Mouse (Mus musculus): ENCODE data around the gene Fam57b. TPM values are rescaled to one million over a fixed set of nuclear protein-coding genes. Genes with fewer than 3 reads are reported as not detected.

Gene Fam57b
- total RNA-seq, 1 experiment: 1.9 TPM

- Histone ChIP-seq H3K27ac (ENCODE audit: insufficient read depth, low read depth, low read length, poor library complexity, severe bottlenecking) (no peak overlapping the region), H3K4me3 (ENCODE audit: insufficient read depth in 1 of 2, low read depth in 1 of 2, low read length in 2 of 2, poor library complexity in 1 of 2, severe bottlenecking in 1 of 2) (peak overlapping the region; percentile 1 to 71; a peak in 2 of 4 replicates), H3K36me3 (ENCODE audit: control insufficient read depth, insufficient read depth, low read length, poor library complexity, severe bottlenecking) (no peaks in the 10 kb centered on the region), H3K4me1 (ENCODE audit: control insufficient read depth in 2 of 2, insufficient read depth in 2 of 2, low read length in 2 of 2, poor library complexity in 1 of 2) (peaks cover 2 to 14% of the 10 kb centered on the region in 2 experiments; a peak in 1 of 4 replicates), H3K9ac (ENCODE audit: insufficient read depth, low read depth, low read length, poor library complexity, severe bottlenecking) (no peak overlapping the region), H3K9me3 (ENCODE audit: control insufficient read depth, insufficient read depth, low read depth, low read length) (no peaks in the 10 kb centered on the region)
- TF ChIP-seq CHD2 (IDR thresholded peaks at IDR 0.05; ENCODE audit: low read depth, low read length) (no peak), HCFC1 (IDR thresholded peaks at IDR 0.05; ENCODE audit: borderline replicate concordance, insufficient read depth, low read length) (no peak), ZC3H11A (IDR thresholded peaks at IDR 0.05; ENCODE audit: borderline replicate concordance, low read depth, low read length) (no peak), ZNF384 (IDR thresholded peaks at IDR 0.05; ENCODE audit: low read depth, low read length) (no peak), MAFK (IDR thresholded peaks at IDR 0.05; ENCODE audit: insufficient read depth, low read depth, low read length) (no peak)
- no peak for DNase-seq (ENCODE audit: low read depth, low spot score)
- in situ Hi-C loops (cut with MboI; ENCODE audit: low sequenced_read_pairs in 2 of 2, unreplicated experiment in 2 of 2): no loop called here
These were observed 26.5 kb downstream of the Fam57b start for GRCm38 (mm10) chr7:126823940-126824339.

- Histone ChIP-seq H3K27ac (ENCODE audit: insufficient read depth, low read depth, low read length, poor library complexity, severe bottlenecking) (no peak overlapping the region), H3K4me1 (ENCODE audit: control insufficient read depth in 2 of 2, insufficient read depth in 2 of 2, low read length in 2 of 2, poor library complexity in 1 of 2) (peaks cover 2 to 21% of the 10 kb centered on the region in 2 experiments; a peak in 1 of 4 replicates), H3K9me3 (ENCODE audit: control insufficient read depth, insufficient read depth, low read depth, low read length) (no peaks in the 10 kb centered on the region), H3K36me3 (ENCODE audit: control insufficient read depth, insufficient read depth, low read length, poor library complexity, severe bottlenecking) (no peaks in the 10 kb centered on the region), H3K9ac (ENCODE audit: insufficient read depth, low read depth, low read length, poor library complexity, severe bottlenecking) (no peak overlapping the region), H3K4me3 (ENCODE audit: insufficient read depth in 1 of 2, low read depth in 1 of 2, low read length in 2 of 2, poor library complexity in 1 of 2, severe bottlenecking in 1 of 2) (no peak overlapping the region)
- DNase-seq (ENCODE audit: low read depth, low spot score): no peak
- TF ChIP-seq ZNF384 (IDR thresholded peaks at IDR 0.05; ENCODE audit: low read depth, low read length) (peak; percentile 98), HCFC1 (IDR thresholded peaks at IDR 0.05; ENCODE audit: borderline replicate concordance, insufficient read depth, low read length) (no peak)
- in situ Hi-C loops (cut with MboI; ENCODE audit: low sequenced_read_pairs in 2 of 2, unreplicated experiment in 2 of 2): no loop called here
These were observed 27.9 kb downstream of the Fam57b start for GRCm38 (mm10) chr7:126825403-126825802.

- no peak overlapping the region for H3K27ac ChIP-seq (ENCODE audit: insufficient read depth, low read depth, low read length, poor library complexity, severe bottlenecking)
- H3K9me3 ChIP-seq (ENCODE audit: control insufficient read depth, insufficient read depth, low read depth, low read length): no peaks in the 10 kb centered on the region
- H3K4me3 ChIP-seq (ENCODE audit: insufficient read depth in 1 of 2, low read depth in 1 of 2, low read length in 2 of 2, poor library complexity in 1 of 2, severe bottlenecking in 1 of 2): no peak overlapping the region
- in situ Hi-C loops (cut with MboI; ENCODE audit: low sequenced_read_pairs in 2 of 2, unreplicated experiment in 2 of 2): no loop called here
- peaks cover 2 to 21% of the 10 kb centered on the region in 2 experiments; a peak in 1 of 4 replicates for H3K4me1 ChIP-seq (ENCODE audit: control insufficient read depth in 2 of 2, insufficient read depth in 2 of 2, low read length in 2 of 2, poor library complexity in 1 of 2)
- no peak for DNase-seq (ENCODE audit: low read depth, low spot score)
- TF ChIP-seq HCFC1 (IDR thresholded peaks at IDR 0.05; ENCODE audit: borderline replicate concordance, insufficient read depth, low read length) (no peak), CHD2 (IDR thresholded peaks at IDR 0.05; ENCODE audit: low read depth, low read length) (no peak), ZNF384 (IDR thresholded peaks at IDR 0.05; ENCODE audit: low read depth, low read length) (no peak), MAFK (IDR thresholded peaks at IDR 0.05; ENCODE audit: insufficient read depth, low read depth, low read length) (no peak), ZC3H11A (IDR thresholded peaks at IDR 0.05; ENCODE audit: borderline replicate concordance, low read depth, low read length) (no peak)
- H3K36me3 ChIP-seq (ENCODE audit: control insufficient read depth, insufficient read depth, low read length, poor library complexity, severe bottlenecking): no peaks in the 10 kb centered on the region
- H3K9ac ChIP-seq (ENCODE audit: insufficient read depth, low read depth, low read length, poor library complexity, severe bottlenecking): no peak overlapping the region
These were observed 28.5 kb downstream of the Fam57b start for GRCm38 (mm10) chr7:126825952-126826351.

- no peak for DNase-seq (ENCODE audit: low read depth, low spot score)
- Histone ChIP-seq H3K4me1 (ENCODE audit: control insufficient read depth in 2 of 2, insufficient read depth in 2 of 2, low read length in 2 of 2, poor library complexity in 1 of 2) (peaks cover 2 to 13% of the 10 kb centered on the region in 2 experiments; a peak in 1 of 4 replicates), H3K9ac (ENCODE audit: insufficient read depth, low read depth, low read length, poor library complexity, severe bottlenecking) (peak within 1 kb of the TSS; percentile 72), H3K9me3 (ENCODE audit: control insufficient read depth, insufficient read depth, low read depth, low read length) (no peaks in the 10 kb centered on the region), H3K27ac (ENCODE audit: insufficient read depth, low read depth, low read length, poor library complexity, severe bottlenecking) (0 out of 2 replicates have a peak within 1 kb of the TSS, but pooled peaks have one; percentile 37), H3K4me3 (ENCODE audit: insufficient read depth in 1 of 2, low read depth in 1 of 2, low read length in 2 of 2, poor library complexity in 1 of 2, severe bottlenecking in 1 of 2) (peak within 1 kb of the TSS; percentile 72 to 81), H3K36me3 (ENCODE audit: control insufficient read depth, insufficient read depth, low read length, poor library complexity, severe bottlenecking) (no peaks in the 10 kb centered on the region)
- in situ Hi-C loops (cut with MboI; ENCODE audit: low sequenced_read_pairs in 2 of 2, unreplicated experiment in 2 of 2): loop anchor here in 1 of 2 experiments (10.0 kb wide), 1 partner anchor 273 kb away; no protein-coding TSS in a partner anchor
- TF ChIP-seq ZNF384 (IDR thresholded peaks at IDR 0.05; ENCODE audit: low read depth, low read length): no peak
- TF ChIP-seq HCFC1 (IDR thresholded peaks at IDR 0.05; ENCODE audit: borderline replicate concordance, insufficient read depth, low read length): no peak
- no peak for TF ChIP-seq CHD2 (IDR thresholded peaks at IDR 0.05; ENCODE audit: low read depth, low read length)
- no peak for TF ChIP-seq MAFK (IDR thresholded peaks at IDR 0.05; ENCODE audit: insufficient read depth, low read depth, low read length)
- TF ChIP-seq ZC3H11A (IDR thresholded peaks at IDR 0.05; ENCODE audit: borderline replicate concordance, low read depth, low read length): no peak
These were observed 34.1 kb downstream of the Fam57b start, which contains the start of gene 4930451I11Rik for GRCm38 (mm10) chr7:126831539-126831938. Gene 4930451I11Rik, minus strand, starts transcription at chr7:126831639.

Measured in ES-E14 (cell line).